Mouse (Mus musculus) cerebellum, postnatal 14 days (tissue): Measurements from ENCODE around the gene Vmn1r213.

Source experiments
- DNase-seq, 2 experiments: peaks; one replicate each; pipeline ENCODE4 v3.0.0; 2021; ENCODE audit warnings: mixed read lengths in 2 of 2

Vmn1r213 gene

DNA sequence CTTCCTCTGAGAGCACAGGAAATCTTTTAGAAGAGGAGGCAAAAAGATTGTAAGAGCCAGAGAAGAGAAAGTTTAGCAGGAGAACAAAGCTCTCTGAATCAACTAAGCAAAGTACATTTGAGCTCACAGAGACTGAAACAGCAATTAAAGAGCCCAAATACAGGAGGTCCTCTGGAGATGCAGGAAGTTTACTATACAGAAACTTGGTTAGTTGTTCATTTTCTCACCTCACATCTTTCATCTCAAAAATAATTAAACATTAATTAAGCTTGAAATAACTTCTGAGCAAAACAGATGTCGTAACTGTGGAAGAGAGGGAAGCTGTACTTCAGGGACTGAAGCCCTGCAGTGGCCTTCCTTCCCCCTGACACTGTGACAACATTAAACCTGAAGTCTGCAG is at the start of gene Vmn1r213:
Vmn1r213 (plus strand) TSS at position 301 of the 400 bp plus-strand sequence.
- DNase-seq: no peak

DNA sequence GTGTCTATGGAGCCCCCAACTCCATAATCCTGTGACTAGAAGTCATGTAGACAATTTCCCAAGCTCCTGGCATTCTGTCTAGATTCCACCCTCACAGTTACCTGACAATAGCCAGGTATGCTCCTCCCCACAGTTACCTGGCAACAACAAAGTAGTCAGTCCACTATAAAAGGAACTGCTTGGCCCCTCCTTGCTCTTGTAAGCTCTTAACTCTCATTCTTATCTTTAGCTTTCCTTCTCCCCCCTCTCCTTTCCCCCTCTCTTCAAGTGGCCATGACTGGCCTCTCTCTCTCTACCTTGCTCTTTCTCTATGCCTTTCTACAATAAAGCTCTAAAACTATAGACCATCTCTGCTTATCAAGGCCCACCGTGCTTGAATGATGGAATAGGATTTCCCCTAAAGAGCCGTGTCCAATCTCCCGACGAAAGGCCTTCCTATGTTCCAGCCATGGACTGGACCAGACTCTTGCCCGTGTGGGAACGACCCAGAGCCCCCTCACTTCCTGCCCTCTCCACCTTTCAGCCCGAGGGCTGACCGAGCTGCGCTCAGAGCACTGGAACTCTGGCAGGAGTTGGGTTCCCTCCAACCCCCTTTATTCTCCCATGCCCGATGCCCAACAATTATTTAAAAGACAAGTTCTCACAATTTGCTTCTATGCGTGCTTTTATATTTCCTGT is 17.1 kb upstream of the Vmn1r213 start:
- DNase-seq: no peak

- no peak for DNase-seq
These were observed 15.2 kb upstream of the Vmn1r213 start for GRCm38 (mm10) chr13:22992178-22992700.

DNA sequence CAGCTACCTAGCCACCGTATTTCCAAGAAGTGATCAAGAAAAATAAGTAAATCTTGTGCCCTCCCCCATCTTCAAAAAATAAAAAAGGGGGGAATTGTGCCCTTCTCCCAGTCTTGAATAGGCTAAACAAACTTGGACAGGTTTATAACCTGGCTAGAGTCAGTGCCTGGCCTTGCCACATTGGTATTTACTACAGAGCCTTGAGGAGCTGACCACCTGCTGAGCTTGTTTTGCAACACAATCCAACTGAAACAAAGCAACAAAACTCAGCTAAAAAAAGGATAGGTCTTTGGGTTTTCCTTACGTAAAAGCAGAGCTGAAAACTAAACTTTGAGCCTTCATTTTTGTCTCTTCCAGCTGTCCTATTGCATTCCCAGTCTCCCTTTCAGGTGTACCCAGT is 14.7 kb upstream of the Vmn1r213 start:
- DNase-seq: no peak

GRCm38 (mm10) chr13:23018158-23018557 is 10.7 kb downstream of the Vmn1r213 start:
- no peak for DNase-seq

- no peak for DNase-seq
These were observed 17.4 kb downstream of the Vmn1r213 start for GRCm38 (mm10) chr13:23024812-23025211.

DNA sequence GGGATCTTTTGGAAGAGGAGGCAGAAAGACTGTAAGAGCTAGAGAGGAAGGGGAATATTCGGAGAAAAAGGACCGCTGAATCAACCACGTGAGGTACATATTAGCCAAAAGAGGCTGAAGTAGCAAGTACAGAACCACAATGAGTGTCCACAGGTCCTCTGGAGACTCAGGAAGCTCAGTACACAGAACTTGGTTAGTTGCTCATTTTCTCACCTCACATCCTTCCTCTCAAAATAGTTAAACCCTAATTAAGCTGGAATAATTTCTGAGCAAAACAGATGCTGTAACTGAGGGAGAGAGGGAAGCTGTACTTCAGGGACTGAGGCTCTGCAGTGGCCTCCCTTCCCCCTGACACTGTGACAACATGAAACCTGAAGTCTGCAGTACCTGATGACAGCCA is 22.7 kb downstream of the Vmn1r213 start, which contains the start of gene Vmn1r214:
Vmn1r214 (plus strand) TSS at position 301 of the 400 bp plus-strand sequence.
- DNase-seq: no peak

- peak in 1 of 2 experiments; percentile 4 for DNase-seq
These were observed 50.3 kb downstream of the Vmn1r213 start for GRCm38 (mm10) chr13:23057778-23058177.
